Mouse (Mus musculus): ENCODE results near the gene Cntn5.

- TF ChIP-seq CTCF (IDR thresholded peaks at IDR 0.05; ENCODE audit: control insufficient read depth, insufficient read depth, insufficient read length), result no peak
- no peak for TF ChIP-seq MYOD1 (IDR thresholded peaks at IDR 0.05; ENCODE audit: control insufficient read depth, insufficient read length, low read depth)
Observed at GRCm38 (mm10) chr9:9872112-9873035, 1032.2 kb downstream of the Cntn5 start.

All from C2C12 (cell line).